Mouse (Mus musculus): ENCODE results near the gene Ftcd. TPM values are rescaled to one million over a fixed set of nuclear protein-coding genes. Genes with fewer than 3 reads are reported as not detected.
A peak's percentile ranks its signal among the peaks of the same experiment; 100 is the strongest.

Ftcd gene
- not detected for total RNA-seq (2021)
- long read RNA-seq, experiment 1: 0 reads
- long read RNA-seq, experiment 2: 0 reads

DNA sequence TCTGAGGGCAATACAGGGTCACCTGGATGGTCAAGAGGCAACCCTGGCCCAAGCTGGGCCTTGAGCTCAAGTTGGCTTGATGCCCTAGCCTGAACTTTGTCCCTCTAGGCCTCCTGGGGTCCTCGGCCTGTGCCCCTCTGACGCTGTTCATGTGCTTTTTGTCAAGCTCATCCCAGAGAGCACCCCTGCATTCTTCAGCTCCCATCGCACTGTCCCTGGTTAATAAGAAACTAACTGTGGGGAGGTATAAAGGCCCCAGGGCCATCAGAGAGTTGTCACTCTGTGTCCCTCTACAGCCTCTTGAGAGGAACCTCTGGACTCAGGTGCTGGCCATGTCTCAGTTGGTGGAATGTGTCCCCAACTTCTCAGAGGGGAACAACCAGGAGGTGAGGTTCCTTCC lies at the start of gene Ftcd:
TSS of gene Ftcd (plus strand) at position 275 of the 400 bp plus-strand sequence.
- no peak for DNase-seq (ENCODE audit: low spot score in 2 of 2)

DNA sequence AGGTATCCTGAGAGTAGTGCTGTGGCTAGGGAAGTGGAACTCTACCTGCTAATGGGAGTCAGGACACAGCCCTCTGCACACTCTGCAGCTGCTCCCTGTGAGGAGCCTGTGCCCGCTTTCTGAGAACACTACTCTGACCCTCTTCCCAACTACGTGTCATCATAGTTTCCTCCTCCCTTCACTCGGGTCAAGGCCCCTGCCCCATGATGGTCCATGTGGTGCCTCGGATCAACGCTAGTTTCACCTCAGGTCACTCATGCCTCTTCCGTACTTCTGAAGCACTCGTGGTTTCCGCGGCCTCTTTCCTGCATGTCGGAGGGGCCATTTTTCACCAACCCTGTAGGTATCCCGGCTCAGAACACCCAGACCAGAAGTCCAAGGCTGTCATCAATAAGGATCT lies 44.5 kb upstream of the Ftcd start:
- no peak for DNase-seq (ENCODE audit: low spot score in 2 of 2)

DNA sequence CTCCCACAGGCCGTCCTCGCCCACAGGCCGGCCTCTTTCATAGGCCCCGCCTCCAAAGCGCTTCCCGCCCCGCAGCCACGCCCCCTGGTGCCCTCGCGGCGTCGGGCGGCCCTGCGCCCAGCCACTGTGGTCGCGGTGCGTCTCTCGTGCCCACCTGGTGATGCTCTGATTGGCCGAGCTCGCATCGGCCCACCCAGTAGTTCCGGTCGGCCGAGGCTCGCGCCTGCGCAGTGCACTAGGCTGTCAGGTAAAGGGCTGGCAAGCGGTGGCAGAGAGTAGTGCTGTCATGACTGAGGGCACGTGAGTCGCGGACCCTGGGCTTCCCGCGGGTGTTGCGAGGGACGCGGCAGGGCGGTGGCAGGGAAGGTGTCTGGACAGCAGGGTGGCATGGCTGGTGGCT lies 44.1 kb upstream of the Ftcd start, which contains the start of gene Lss:
TSS of gene Lss (plus strand) at position 214 of the 400 bp plus-strand sequence.
- DNase-seq (ENCODE audit: low spot score in 2 of 2): peak; percentile 94 to 96

DNA sequence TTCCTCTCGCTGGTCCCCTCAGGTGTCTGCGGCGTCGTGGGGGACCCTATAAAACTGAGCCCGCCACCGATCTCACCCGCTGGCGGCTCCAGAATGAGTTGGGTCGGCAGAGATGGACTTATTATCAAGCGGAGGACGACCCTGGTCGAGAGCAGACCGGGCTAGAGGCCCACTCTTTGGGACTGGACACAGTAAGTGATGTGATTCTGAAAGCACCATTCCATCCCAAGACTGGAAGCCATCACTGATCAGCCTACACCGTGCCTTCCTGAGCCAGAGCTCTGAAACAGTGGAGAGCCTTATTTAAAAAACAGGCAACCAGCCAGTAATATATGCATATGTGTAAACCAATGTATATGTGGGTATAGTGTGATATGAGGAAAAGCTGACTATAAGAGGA lies 43.6 kb upstream of the Ftcd start:
- DNase-seq (ENCODE audit: low spot score in 2 of 2): no peak

DNA sequence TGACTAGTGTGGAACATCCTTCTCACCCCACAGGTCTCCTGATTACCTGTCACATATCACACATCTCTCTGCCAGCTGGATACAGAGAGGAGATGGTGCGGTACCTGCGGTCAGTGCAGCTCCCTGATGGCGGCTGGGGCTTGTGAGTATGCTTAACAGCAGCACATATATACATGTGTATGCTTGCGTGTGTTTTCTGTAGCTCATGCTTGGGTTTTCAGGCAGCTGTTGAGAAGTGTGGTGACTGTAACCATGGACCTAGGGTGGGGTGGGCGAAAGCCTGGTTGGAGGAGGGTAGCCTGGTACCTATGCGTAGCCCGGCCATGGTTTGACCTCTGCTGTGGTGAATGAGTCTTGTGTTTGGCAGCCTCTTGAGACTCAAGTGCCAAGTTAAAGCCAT lies 39.9 kb upstream of the Ftcd start:
- no peak for DNase-seq (ENCODE audit: low spot score in 2 of 2)

GRCm38 (mm10) chr10:76537619-76538018 lies 37.8 kb upstream of the Ftcd start:
- DNase-seq (ENCODE audit: low spot score in 2 of 2): peak in 1 of 2 experiments; percentile 7

- DNase-seq (ENCODE audit: low spot score in 2 of 2): no peak
Observed at GRCm38 (mm10) chr10:76541336-76542085, 33.9 kb upstream of the Ftcd start.

DNA sequence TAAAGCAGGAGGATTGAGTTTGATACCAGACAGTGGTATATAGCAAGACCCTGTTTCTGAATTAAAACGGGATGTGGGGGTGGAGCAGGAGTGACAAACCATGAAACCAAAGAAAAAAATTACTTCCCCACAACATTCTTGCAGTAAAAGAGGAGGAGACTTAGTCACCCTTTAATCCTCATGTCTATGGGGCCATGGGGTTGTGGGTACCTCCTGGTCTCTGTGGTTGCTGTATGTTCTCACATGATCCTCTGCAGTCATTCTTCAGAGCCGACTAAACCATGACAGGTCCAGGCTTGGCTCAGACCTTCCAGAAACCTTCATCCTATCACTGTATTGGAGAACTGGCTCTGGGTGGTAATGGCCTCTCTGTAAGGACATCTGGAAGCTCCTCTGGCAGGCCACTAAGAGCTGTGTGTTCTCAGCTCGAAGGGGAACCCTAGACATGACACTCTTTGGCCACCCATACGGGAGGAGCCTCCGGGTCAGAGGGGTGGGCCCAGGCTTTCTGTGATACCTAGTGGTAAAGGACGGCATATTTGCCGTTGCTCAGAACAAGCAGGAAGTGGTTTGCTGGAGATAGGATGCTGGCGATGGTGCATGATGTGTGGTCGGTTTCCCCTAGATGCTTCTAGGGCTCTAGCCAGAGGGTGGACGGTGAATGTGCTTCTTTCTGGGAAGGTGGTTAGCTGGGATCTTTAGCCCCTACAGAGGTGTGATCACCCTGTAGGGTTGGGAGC lies 32.6 kb upstream of the Ftcd start:
- DNase-seq (ENCODE audit: low spot score in 2 of 2): no peak

DNA sequence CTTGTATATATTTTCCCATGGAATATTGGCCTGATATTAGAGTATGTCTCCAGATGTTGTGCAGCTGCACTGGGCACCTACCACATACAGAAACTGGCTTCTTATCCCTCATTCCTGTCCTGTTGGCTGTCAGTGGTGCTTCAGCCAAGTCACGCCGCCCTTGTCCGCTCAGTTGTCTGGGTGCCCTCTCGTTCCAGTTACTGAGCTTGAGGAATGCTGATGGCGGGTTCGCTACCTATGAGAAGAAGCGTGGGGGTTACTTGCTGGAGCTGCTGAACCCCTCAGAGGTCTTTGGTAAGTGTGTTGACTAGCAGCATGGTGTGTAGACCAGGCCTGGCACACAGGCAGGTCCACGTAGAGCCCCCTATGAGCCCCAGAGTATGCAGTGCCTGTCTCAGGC lies 28.9 kb upstream of the Ftcd start:
- DNase-seq (ENCODE audit: low spot score in 2 of 2): no peak

GRCm38 (mm10) chr10:76548218-76548617 lies 27.2 kb upstream of the Ftcd start:
- DNase-seq (ENCODE audit: low spot score in 2 of 2): no peak

- DNase-seq (ENCODE audit: low spot score in 2 of 2): no peak
Observed at GRCm38 (mm10) chr10:76550458-76550857, 25.0 kb upstream of the Ftcd start.

- DNase-seq (ENCODE audit: low spot score in 2 of 2): no peak
Observed at GRCm38 (mm10) chr10:76551556-76551955, 23.9 kb upstream of the Ftcd start.

DNA sequence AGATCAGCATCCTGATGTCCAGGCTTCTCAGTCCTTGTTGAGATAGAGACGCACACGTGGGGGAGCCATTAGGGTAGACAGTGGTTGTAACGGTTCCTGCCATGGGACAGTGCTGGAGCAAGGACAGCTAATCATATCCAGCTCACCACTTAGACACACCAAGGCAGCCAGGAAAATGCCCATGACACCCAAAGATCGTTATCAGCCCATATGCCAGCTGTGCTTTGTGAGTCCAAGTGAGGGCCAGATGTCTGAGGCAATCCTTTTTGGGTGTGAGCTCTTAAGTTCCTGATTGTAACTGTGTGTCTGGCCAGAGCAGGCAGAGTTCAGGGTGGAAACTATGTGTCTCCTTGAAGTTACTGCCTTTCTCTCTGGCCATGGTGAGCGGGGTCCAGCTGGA lies 21.4 kb upstream of the Ftcd start:
- no peak for DNase-seq (ENCODE audit: low spot score in 2 of 2)

DNA sequence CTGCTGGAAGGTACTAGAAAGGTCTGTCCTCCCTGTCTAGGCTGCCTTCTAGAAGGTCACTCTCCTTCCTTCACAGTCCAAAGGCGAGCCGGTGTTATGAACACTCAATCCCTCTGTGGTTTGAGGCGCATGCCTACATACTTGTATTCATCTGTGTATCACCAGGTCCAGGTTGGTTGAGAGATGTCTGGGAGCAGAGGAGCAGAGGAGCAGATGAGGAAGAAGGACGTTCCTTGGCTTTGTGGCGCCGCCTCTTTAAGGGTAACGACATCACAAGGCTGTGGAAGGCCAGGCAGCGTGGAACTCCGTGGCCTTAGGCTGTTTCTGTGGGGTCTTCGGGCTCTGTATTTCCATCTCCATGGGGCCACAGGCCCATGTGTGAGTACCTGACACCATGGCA lies 13.5 kb upstream of the Ftcd start, which contains the start of gene Spatc1l:
TSS of gene Spatc1l (plus strand) at position 301 of the 400 bp plus-strand sequence.
- no peak for DNase-seq (ENCODE audit: low spot score in 2 of 2)

DNA sequence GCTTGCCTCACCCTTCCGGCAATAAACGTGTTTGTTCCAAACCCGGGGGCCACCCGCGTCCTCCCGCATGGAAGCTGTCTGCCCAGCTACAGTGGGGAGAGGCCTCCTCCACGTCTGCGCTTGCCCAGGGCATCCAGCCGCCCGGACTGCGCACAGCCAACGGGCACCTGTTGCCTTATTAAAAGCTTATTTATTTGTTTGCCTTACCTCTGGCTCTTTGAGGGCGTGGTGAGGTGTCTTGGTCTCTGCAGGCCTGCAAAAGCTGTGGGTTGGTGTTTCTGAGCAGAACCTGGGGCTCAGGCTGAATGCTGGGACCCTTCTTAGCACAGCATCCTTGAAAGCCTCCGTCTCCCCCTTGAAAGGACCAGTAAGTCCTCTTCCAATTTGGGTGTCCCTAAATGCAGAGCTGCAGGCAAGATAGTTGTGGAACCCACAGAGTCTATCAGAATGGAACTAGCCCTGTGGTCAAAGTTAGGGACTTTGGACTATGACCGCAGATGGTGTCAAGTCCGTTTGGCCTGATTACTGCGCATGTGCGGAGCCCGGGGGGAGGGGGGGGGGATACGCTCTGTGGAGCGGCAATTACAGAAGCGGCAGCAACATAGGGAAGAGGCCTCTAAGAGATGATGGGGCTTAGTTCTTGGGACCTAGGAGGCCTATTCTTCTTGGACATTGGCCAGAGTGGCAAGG lies 5.3 kb upstream of the Ftcd start:
- no peak for DNase-seq (ENCODE audit: low spot score in 2 of 2)

DNA sequence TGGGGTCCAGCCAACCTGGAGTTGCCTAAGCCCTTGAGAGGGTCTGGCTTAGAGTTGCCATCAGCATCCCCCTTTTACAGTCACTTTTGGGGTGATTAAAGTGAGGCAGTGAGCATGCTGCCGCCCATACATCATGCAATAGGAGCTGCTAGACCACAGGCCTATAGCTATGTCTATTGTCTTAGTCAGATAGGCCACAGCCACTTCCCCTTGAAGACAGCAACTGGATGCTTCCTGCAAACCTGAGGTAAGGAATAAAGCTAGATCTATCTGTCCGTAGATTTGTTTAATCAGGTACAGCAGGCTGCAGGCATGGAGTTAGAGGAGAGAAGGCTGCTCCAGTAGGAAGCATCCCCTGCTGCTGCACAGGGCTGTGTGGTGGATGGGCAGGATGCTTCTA lies 4.4 kb upstream of the Ftcd start:
- no peak for DNase-seq (ENCODE audit: low spot score in 2 of 2)

DNA sequence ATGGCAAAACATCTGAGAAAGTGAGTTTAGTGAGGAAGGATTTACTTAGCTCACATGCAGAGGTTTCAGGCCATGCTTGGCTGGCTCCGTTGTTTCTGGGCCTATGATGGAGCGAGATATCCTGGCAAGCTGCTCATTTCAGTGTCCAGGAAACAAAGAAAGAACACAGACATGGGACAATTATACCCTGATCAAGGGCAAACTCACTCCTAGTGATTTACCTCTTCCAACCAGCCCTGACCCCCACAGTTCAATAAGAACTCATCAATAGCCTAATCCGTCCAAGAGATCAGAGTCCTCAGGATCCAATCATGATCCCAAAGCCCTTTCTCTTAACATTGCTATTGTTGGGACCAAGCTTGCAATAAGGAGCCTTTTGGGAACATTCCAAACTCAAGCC lies 3.3 kb upstream of the Ftcd start:
- DNase-seq (ENCODE audit: low spot score in 2 of 2): no peak

GRCm38 (mm10) chr10:76576920-76577319 lies 1.5 kb downstream of the Ftcd start:
- DNase-seq (ENCODE audit: low spot score in 2 of 2): no peak

DNA sequence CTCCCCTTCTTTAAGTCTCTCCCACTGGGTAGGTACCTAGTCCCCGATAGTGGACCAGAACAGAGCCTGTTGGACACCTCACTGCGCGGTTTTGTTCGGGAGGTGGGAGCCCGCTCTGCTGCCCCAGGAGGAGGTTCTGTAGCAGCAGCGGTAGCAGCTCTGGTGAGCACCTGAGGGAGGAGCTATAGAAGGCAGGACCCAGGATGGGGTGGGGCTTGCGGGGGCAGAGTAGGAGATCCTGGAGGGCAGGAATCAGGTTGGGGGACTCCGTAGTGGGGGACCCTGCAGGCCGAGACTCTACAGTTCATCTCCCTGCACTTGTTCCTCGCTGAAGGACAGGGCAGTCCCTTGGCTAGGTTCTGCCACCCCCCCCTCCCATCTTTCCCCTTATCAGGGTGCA lies 8.7 kb downstream of the Ftcd start:
- no peak for DNase-seq (ENCODE audit: low spot score in 2 of 2)

GRCm38 (mm10) chr10:76586190-76586589 lies 10.7 kb downstream of the Ftcd start:
- no peak for DNase-seq (ENCODE audit: low spot score in 2 of 2)

GRCm38 (mm10) chr10:76590197-76590596 lies 14.7 kb downstream of the Ftcd start:
- no peak for DNase-seq (ENCODE audit: low spot score in 2 of 2)

- DNase-seq (ENCODE audit: low spot score in 2 of 2): no peak
Observed at GRCm38 (mm10) chr10:76596338-76596737, 20.9 kb downstream of the Ftcd start.
